Mouse (Mus musculus) cerebellum, adult 11-12 months (tissue): Measurements from ENCODE around the gene Frat2.
"Not testable (repeated sequence)": the region's sequence is repeated elsewhere in the genome, so short reads cannot be mapped to it uniquely, and the experiment has no call there.

Experiments used
- DNase-seq: peaks from one replicate; pipeline ENCODE4 v3.0.0; 2022

The Frat2 gene

DNA sequence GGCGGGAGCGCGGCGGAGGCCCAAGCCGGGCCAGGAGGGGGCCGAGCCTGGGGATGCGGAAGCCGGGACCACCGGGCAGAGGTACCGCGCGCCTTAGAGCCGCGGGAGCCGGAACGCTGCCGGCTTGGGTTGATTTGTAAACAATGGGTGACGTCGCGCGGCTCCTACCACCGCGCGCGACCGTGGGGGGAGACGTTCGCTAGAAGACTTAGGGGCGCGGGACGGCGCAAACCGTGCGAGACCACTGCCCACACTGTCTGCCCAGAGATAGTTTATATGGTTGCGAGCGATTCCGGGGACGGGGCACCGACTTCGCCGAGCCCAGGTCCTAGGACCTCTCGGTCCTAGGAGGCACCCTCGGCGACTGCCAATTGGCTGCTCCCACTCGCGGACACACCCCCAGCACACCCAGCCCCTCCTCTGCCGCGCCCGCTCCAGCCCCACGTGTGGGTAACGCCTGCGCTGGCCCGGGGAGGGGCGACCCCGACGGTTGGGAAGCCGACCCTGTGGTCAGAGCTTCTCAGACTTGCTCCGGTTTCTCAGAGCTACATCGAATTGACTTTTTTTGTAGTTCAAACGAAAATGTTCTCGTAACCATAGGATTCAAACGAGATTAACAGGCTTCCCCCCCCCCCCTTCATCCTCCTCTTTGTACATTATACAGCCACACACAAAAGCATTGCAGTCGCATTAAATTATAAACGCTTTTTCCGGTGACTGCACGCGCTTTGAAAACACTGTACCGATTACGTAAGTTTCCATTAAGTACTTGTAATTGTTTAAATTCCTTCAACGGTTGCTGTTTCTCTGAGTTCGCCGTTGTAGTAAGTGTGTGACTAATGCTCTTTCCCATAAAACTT lies at the start of gene Frat2:
Frat2 (minus strand) TSS at position 141 of the 860 bp plus-strand sequence.
- DNase-seq = peak; percentile 88

- DNase-seq = no peak
Measured at GRCm38 (mm10) chr19:41896319-41896711, 48.4 kb upstream of the Frat2 start.

DNA sequence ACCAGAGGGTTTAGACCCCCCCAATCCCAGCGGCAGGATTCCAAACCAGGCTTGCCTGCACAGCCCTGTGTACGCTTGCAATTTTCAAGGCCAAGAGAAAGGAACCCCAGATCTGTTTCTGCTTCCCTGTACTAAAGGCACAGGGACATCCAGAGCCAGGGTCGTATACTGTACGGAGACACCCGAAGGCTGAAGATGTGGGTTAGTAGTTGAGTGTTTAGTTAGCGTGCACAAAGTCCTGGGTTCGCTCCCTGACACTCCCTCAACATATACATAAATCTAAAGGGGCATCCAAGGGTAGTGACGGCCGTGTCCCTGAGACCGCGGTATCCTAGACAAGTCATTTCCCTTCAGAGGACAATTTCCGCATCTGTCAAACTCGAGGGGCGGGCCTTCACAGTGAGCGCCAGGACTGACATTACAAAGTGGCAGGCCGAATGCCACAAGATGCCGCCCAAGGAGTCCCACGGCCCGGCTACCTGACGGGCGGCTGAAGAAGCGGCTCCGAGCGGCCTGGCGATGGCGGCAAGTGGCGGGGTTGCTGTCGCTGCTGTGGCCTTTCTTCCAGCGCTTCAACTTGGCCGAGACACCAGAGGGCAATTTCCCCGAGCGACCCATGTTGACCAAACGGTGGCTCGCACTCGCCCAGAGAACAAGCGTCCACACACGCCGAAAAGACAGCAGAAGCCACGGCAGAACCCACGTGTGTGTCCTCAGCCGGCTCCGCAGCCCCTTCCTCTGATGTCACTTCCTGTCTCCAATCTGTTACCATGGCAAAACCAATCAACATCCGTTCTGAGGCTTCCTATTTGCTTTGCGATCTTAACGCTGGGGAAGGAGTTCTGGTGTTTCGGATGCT lies 47.8 kb upstream of the Frat2 start, which contains the start of gene Rrp12:
Rrp12 (minus strand) TSS at position 714 of the 859 bp plus-strand sequence.
- peak; percentile 85 for DNase-seq

DNA sequence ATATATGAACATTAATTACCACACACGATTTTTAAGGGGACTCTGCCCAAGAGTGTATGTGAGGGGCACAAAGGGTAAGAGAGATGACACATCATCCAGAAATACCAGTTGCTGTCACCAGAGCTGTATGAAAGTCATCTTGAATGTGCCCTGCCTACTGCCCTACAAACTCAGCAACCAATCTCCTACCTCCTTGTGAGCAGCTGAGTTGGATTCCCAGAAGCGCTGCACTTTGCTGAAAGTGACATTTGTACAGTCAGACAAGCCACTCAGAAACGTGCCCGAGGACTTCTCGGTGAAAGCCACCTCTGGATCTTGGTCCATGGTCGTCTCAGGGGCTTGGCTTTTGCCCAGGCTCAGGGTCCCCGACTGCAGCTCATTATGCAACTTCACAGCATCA lies 47.0 kb upstream of the Frat2 start:
- peak; percentile 19 for DNase-seq

- DNase-seq = no peak
Measured at GRCm38 (mm10) chr19:41888191-41888590, 40.3 kb upstream of the Frat2 start.

- no peak for DNase-seq
Measured at GRCm38 (mm10) chr19:41883882-41884281, 36.0 kb upstream of the Frat2 start.

- DNase-seq = no peak
Measured at GRCm38 (mm10) chr19:41881842-41882241, 33.9 kb upstream of the Frat2 start.

- no peak for DNase-seq
Measured at GRCm38 (mm10) chr19:41874356-41874755, 26.4 kb upstream of the Frat2 start.

- no peak for DNase-seq
Measured at GRCm38 (mm10) chr19:41872285-41872684, 24.4 kb upstream of the Frat2 start.

DNA sequence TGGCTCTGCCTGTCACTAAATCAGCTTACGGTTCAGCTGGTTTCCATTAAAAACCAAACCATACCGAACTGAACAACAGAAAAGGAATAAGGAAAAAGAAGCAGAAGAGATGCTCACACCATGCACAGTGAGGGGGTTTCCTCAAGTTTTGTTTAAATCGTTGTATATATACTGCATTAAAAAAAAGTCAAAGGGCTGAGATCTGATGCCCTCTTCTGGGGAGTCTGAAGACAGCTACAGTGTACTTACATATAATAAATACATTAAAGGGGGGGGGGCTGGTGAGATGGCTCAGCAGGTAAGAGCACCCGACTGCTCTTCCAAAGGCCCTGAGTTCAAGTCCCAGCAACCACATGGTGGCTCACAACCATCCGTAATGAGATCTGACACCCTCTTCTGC lies 22.0 kb upstream of the Frat2 start:
- DNase-seq = not testable (repeated sequence)

GRCm38 (mm10) chr19:41869296-41869695 lies 21.4 kb upstream of the Frat2 start:
- DNase-seq = no peak

DNA sequence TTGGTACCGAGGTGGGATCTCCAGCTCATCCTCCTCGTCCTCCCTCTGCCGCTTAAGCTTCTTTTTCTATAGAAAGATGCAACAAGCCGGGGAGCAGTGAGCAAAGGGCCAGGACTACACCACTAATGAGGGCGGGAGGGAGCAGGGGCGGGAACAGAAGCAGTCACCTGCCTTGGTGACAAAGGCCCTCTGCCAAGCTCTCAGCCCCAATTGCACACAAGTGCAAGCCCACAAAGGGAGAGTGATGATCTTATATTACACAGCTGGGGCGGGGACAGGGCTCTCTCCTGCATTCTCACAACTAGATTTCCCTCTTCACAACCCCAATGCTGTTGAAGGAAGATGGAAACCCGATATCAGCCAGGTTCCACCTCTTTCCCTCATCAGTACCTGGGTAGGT lies 18.8 kb upstream of the Frat2 start:
- DNase-seq = no peak

- DNase-seq = no peak
Measured at GRCm38 (mm10) chr19:41857816-41858310, 9.9 kb upstream of the Frat2 start.

DNA sequence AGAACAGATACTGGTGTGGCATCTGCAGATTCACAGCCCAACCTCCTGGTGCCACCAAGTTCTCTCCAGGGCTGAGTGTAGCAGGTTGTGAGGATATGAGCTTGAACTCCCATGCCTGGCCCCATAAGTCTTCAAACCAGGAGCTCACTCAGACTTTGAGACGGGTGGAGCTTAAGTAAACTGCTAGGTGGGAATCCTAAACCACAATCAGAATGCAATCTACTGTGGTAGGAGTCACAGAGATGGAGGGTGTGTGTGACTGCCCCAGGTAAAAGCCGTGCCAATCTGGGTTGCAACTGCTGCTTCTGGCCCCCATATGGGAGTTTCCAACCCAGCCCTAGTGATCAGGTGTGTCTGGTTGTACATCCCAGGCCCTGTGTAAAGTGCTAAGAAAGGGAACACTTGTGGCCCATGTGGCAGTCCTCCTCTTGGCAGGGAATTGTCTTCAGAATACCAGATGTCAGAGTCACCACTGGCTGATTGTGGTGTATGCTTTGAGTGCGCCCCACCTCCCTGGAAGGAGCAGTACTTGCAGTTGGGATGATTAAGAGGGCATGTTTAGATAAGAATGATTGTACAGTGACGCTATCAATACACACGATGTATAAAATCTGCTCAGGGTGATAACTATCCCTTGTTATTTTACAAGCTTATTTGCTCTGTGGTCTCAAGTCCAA lies 9.3 kb upstream of the Frat2 start:
- no peak for DNase-seq

DNA sequence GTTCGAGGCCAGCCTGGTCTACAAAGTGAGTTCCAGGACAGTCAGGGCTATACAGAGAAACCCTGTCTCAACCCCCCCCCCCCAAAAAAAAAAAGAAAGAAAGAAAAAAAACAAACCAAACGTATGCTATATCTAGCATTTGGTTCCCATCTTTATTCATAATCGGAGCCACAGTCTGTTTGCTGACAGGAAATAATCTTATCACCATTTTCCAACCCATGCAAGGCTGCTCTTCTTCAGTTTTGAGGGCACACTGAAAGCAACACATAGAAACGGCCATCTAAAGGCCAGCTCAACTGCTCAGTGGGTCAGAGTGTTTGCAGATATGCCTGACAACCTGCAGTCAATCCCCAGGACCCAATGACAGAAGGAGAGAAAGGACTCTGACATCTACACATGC lies 4.5 kb upstream of the Frat2 start:
- DNase-seq = no peak

- DNase-seq = no peak
Measured at GRCm38 (mm10) chr19:41850719-41851543, 3.0 kb upstream of the Frat2 start.

- no peak for DNase-seq
Measured at GRCm38 (mm10) chr19:41850021-41850718, 2.2 kb upstream of the Frat2 start.

DNA sequence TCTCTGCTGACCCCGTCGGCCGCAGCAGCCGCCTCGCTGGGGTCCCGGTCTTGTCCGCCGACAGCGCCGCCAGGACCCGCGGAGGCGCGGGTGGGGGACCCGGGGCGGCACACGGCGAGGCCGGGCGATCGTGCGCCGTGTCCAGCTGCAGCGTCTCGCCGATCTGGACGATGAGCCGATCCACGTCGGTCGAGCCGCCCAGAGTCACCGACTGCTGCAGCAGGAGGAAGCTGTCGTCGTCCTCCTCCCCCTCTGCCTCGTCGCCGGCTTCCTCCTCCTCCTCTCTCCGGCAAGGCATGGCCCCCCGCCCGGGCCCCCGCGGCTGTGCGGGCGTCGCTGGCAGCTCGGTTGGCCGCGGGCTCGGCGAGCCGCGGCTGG lies 329 bp downstream of the Frat2 start:
- DNase-seq = not testable (repeated sequence)

DNA sequence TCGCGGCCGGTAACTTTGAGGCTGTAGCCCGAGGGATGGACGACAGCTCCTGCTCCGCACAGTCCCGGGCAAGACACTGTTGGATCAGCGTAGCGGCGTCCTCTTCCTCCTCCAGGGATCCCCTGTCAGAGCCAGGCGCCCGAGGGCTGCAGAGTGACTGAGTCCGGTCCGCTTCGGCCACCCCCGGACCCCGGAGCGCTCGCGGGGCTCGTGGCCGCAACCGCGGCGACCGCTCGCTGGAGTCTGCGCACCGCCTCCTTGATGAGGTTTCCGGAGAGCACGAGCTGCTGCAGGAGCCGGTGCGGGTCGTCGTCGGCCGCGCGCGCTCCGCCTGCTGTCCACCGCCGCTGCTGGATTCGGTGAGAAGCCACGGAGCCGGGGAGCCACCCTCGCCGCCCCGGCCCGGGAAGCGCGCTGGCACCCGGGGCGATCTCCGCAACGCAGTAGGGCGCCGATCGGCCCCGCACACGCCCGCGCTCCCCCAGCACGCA lies 796 bp downstream of the Frat2 start:
- DNase-seq = peak; percentile 55

GRCm38 (mm10) chr19:41846366-41847090 lies 1.4 kb downstream of the Frat2 start:
- peak; percentile 48 for DNase-seq

GRCm38 (mm10) chr19:41844345-41844744 lies 3.6 kb downstream of the Frat2 start:
- no peak for DNase-seq
